Mouse (Mus musculus) kidney, embryonic 16.5 days (tissue): Measurements from ENCODE around the gene Adamts7. TPM values are rescaled to one million over a fixed set of nuclear protein-coding genes. Genes with fewer than 3 reads are reported as not detected.

Experiments used
- ATAC-seq: fragments of 200-750 bp; cut with Nextera tagmentation; 2 replicates; pipeline ENCODE4 v1.8.0; 2017; ENCODE audit warnings: moderate TSS enrichment; ENCODE audit not compliant: low FRiP score, low TSS enrichment
- H3K27ac ChIP-seq: fragments of 300-500 bp; sonication (generic); 2 replicates; pipeline ENCODE4 v1.5.1; 2014; ENCODE audit warnings: low read length
- H3K27me3 ChIP-seq: fragments of 300-500 bp; sonication (generic); 2 replicates; pipeline ENCODE4 v1.6.1; 2014; ENCODE audit warnings: low read length, control low read depth, mixed read lengths; ENCODE audit not compliant: insufficient read depth
- H3K36me3 ChIP-seq: fragments of 300-500 bp; sonication (generic); 2 replicates; pipeline ENCODE4 v1.6.1; 2014; ENCODE audit warnings: low read length, control low read depth, mixed read lengths; ENCODE audit not compliant: insufficient read depth
- H3K4me1 ChIP-seq: fragments of 300-500 bp; sonication (generic); 2 replicates; pipeline ENCODE4 v1.6.1; 2014; ENCODE audit warnings: low read length, control low read depth, mixed read lengths; ENCODE audit not compliant: insufficient read depth
- H3K4me2 ChIP-seq: fragments of 300-500 bp; sonication (generic); replicated peaks from 2 replicates; pipeline ENCODE4 v1.6.1; 2014; ENCODE audit warnings: low read depth, low read length
- H3K4me3 ChIP-seq: fragments of 300-500 bp; sonication (generic); 2 replicates; pipeline ENCODE4 v1.5.1; 2014; ENCODE audit warnings: mild to moderate bottlenecking, low read length
- H3K9ac ChIP-seq: fragments of 300-500 bp; sonication (generic); replicated peaks from 2 replicates; pipeline ENCODE4 v1.6.1; 2014; ENCODE audit warnings: low read length
- H3K9me3 ChIP-seq: fragments of 300-500 bp; sonication (generic); 2 replicates; pipeline ENCODE4 v1.6.1; 2016; ENCODE audit warnings: low read length, control low read depth
- WGBS: fragments of 180-500 bp; shearing (Covaris S2); extraction: QIAGEN DNeasy Blood & Tissue Kit; methylation state at CpG from one replicate; pipeline ENCODE4 v1.1.7; 2014; 5-methylcytosine and 5-hydroxymethylcytosine counted together
- polyA plus RNA-seq: library from polyadenylated mRNA; unstranded; fragments of >200 nt; fragmentation: Nextera tagmentation; extraction: Ambion mirVana; gene quantifications from 2 replicates; pipeline ENCODE4 v1.2.1, GENCODE M21; 2015

Adamts7 gene
- polyA plus RNA-seq, 1 experiment from 2014 or later: 17.5 TPM

GRCm38 (mm10) chr9:90226081-90226741, 63.3 kb downstream of the Adamts7 start:
- Histone ChIP-seq H3K9me3 (no peaks in the 10 kb centered on the region), H3K9ac (no peak overlapping the region), H3K4me2 (0 out of 2 replicates have a peak overlapping the region, but pooled peaks have one; percentile 10), H3K27me3 (no peaks in the 10 kb centered on the region), H3K4me1 (no peaks in the 10 kb centered on the region), H3K4me3 (no peak overlapping the region), H3K27ac (peak overlapping the region; percentile 78), H3K36me3 (peaks cover 21% of the 10 kb centered on the region)
- WGBS: 78% methylated on average over 21 of the region's 21 CpGs
- ATAC-seq: peak; percentile 60

- Histone ChIP-seq H3K4me3 (no peak overlapping the region), H3K4me1 (no peaks in the 10 kb centered on the region), H3K9me3 (no peaks in the 10 kb centered on the region), H3K27ac (no peak overlapping the region; the same call in 1 of the 2 replicates), H3K36me3 (peaks cover 20% of the 10 kb centered on the region), H3K27me3 (no peaks in the 10 kb centered on the region), H3K9ac (no peak overlapping the region), H3K4me2 (no peak overlapping the region)
- 74% methylated on average over 2 of the region's 2 CpGs for WGBS
- ATAC-seq: no peak
These were observed 63.9 kb downstream of the Adamts7 start for GRCm38 (mm10) chr9:90226742-90227096.

GRCm38 (mm10) chr9:90227171-90227570, 64.3 kb downstream of the Adamts7 start:
- WGBS: 76% methylated on average over 12 of the region's 12 CpGs
- no peaks in the 10 kb centered on the region for H3K4me1 ChIP-seq
- no peak overlapping the region; the same call in 1 of the 2 replicates for H3K27ac ChIP-seq
- H3K36me3 ChIP-seq: peaks cover 15% of the 10 kb centered on the region
- no peaks in the 10 kb centered on the region for H3K9me3 ChIP-seq
- no peak overlapping the region for H3K4me2 ChIP-seq
- no peaks in the 10 kb centered on the region for H3K27me3 ChIP-seq
- no peak for ATAC-seq
- H3K9ac ChIP-seq: no peak overlapping the region
- no peak overlapping the region for H3K4me3 ChIP-seq

GRCm38 (mm10) chr9:90232781-90233690, 70.2 kb downstream of the Adamts7 start:
- 86% methylated on average over 8 of the region's 8 CpGs for WGBS
- no peak overlapping the region for H3K4me2 ChIP-seq
- H3K4me3 ChIP-seq: no peak overlapping the region
- peaks cover under 1% of the 10 kb centered on the region for H3K36me3 ChIP-seq
- no peak overlapping the region for H3K9ac ChIP-seq
- ATAC-seq: no peak
- H3K4me1 ChIP-seq: no peaks in the 10 kb centered on the region
- no peak overlapping the region for H3K27ac ChIP-seq
- H3K27me3 ChIP-seq: no peaks in the 10 kb centered on the region
- H3K9me3 ChIP-seq: no peaks in the 10 kb centered on the region

GRCm38 (mm10) chr9:90233906-90234419, 71.1 kb downstream of the Adamts7 start:
- no peak overlapping the region for H3K4me3 ChIP-seq
- ATAC-seq: no peak
- H3K9ac ChIP-seq: no peak overlapping the region
- H3K27ac ChIP-seq: no peak overlapping the region
- no peaks in the 10 kb centered on the region for H3K27me3 ChIP-seq
- no peaks in the 10 kb centered on the region for H3K9me3 ChIP-seq
- no peak overlapping the region for H3K4me2 ChIP-seq
- 91% methylated on average over 5 of the region's 5 CpGs for WGBS
- H3K36me3 ChIP-seq: no peaks in the 10 kb centered on the region; the same call in none of the 2 replicates
- no peaks in the 10 kb centered on the region for H3K4me1 ChIP-seq

GRCm38 (mm10) chr9:90234786-90235185, 71.9 kb downstream of the Adamts7 start:
- H3K4me1 ChIP-seq: no peaks in the 10 kb centered on the region
- H3K9me3 ChIP-seq: no peaks in the 10 kb centered on the region
- H3K27ac ChIP-seq: no peak overlapping the region
- H3K9ac ChIP-seq: no peak overlapping the region
- no peak for ATAC-seq
- H3K4me2 ChIP-seq: no peak overlapping the region
- WGBS: 86% methylated on average over 5 of the region's 5 CpGs
- peaks cover 2% of the 10 kb centered on the region for H3K36me3 ChIP-seq
- H3K27me3 ChIP-seq: no peaks in the 10 kb centered on the region
- no peak overlapping the region for H3K4me3 ChIP-seq

- H3K27me3 ChIP-seq: no peaks in the 10 kb centered on the region
- H3K4me2 ChIP-seq: no peak overlapping the region
- no peak for ATAC-seq
- WGBS: 85% methylated on average over 10 of the region's 10 CpGs
- H3K36me3 ChIP-seq: peaks cover 8% of the 10 kb centered on the region
- no peak overlapping the region for H3K4me3 ChIP-seq
- H3K9ac ChIP-seq: no peak overlapping the region
- H3K4me1 ChIP-seq: no peaks in the 10 kb centered on the region
- no peak overlapping the region for H3K27ac ChIP-seq
- H3K9me3 ChIP-seq: no peaks in the 10 kb centered on the region
These were observed 72.5 kb downstream of the Adamts7 start for GRCm38 (mm10) chr9:90235258-90235882.

- WGBS: 87% methylated on average over 5 of the region's 5 CpGs
- Histone ChIP-seq H3K4me2 (no peak overlapping the region), H3K27me3 (no peaks in the 10 kb centered on the region), H3K4me3 (no peak overlapping the region), H3K4me1 (no peaks in the 10 kb centered on the region), H3K36me3 (peaks cover 12% of the 10 kb centered on the region), H3K9me3 (no peaks in the 10 kb centered on the region), H3K9ac (no peak overlapping the region), H3K27ac (no peak overlapping the region)
- no peak for ATAC-seq
These were observed 73.9 kb downstream of the Adamts7 start for GRCm38 (mm10) chr9:90236817-90237216.

GRCm38 (mm10) chr9:90237232-90238062, 74.6 kb downstream of the Adamts7 start:
- no peak overlapping the region for H3K4me3 ChIP-seq
- H3K9me3 ChIP-seq: no peaks in the 10 kb centered on the region
- H3K9ac ChIP-seq: no peak overlapping the region
- H3K27me3 ChIP-seq: no peaks in the 10 kb centered on the region
- 0 out of 2 replicates have a peak, but pooled peaks have one; percentile 10 for ATAC-seq
- H3K36me3 ChIP-seq: peaks cover 12% of the 10 kb centered on the region
- no peak overlapping the region for H3K27ac ChIP-seq
- no peaks in the 10 kb centered on the region for H3K4me1 ChIP-seq
- no peak overlapping the region for H3K4me2 ChIP-seq
- 77% methylated on average over 9 of the region's 9 CpGs for WGBS
